Mouse (Mus musculus) adrenal gland, postnatal 14 days (tissue): ENCODE measurements around the gene Fbh1. TPM values are rescaled to one million over a fixed set of nuclear protein-coding genes. Genes with fewer than 3 reads are reported as not detected.

ENCODE experiments used
- DNase-seq: peaks from one replicate; pipeline ENCODE4 v3.0.0; 2021; ENCODE audit warnings: mixed read lengths
- long read RNA-seq, 2 experiments: library from polyadenylated mRNA; stranded (forward); transcript quantifications; one replicate each; pipeline ENCODE4 v2.0.0; 2021
- total RNA-seq: library from RNA; stranded (reverse); gene quantifications from 2 replicates; pipeline ENCODE4 v1.2.3, GENCODE M21; 2021

Gene Fbh1
- total RNA-seq: 102 and 118 TPM in 2 replicates
- long read RNA-seq, experiment 1, transcript Fbh1-201 (21 exons, 3,567 nt): major isoform, 49 of 113 reads
- long read RNA-seq, experiment 1, partial matches to known transcripts: 16 of 113 reads
- long read RNA-seq, experiment 1, other reads (novel, unspliced or antisense): 48 of 113 reads
- long read RNA-seq, experiment 2, transcript Fbh1-201 (21 exons, 3,567 nt): major isoform, 36 of 69 reads
- long read RNA-seq, experiment 2, partial matches to known transcripts: 12 of 69 reads
- long read RNA-seq, experiment 2, other reads (novel, unspliced or antisense): 21 of 69 reads

DNA sequence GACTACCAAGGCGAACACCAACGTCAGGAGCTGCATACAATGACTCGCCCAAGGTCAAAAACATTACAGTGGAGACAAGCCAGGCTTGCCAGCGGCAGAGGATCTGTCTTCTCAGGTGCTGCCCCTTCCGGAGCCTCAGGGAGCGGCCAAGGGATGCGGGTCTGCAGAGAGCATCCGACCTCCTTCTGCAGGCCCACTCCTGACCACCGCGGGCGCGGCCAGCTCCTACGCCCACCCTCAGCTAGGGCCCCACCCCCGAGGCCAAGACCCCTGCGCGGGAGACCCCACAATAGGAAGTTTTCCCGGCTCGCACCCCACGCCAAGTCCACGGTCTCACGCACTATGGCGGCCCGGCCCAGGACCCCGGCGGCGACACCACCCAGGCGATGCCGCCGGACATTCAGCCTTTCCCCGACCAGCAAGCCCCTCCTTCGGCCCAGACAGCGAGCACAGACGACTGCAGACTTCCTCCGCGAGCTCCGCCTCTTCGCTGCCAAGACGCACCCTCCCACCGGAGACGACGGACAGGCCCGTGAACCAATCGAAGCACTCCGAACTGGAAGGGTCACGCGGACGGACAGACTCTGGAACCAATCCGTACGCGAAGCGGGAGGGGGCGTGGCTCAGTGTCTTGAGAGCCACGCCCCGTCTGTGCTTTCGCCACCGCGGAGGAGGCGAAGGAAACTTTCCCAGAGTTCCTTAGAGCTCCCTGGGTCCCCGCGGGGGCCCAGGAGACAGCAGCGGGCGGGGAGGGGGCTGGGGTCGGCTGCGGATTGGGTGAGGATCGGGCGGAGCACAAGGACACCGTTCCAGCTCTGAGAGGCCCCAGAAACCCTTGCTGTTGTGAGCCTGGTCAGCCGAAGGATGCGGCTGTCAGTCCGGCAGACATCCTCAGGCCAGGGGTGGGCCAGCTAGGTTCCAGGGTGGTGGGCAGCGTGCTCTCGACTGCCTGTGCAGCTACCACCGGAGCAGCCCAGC is at the start of gene Fbh1, which contains the start of gene Ankrd16:
Gene Fbh1 (minus strand): TSS at position 492 of the 978 bp plus-strand sequence.
Gene Ankrd16 (plus strand): TSS at position 786 of the 978 bp plus-strand sequence.
- DNase-seq: peak; percentile 100

DNA sequence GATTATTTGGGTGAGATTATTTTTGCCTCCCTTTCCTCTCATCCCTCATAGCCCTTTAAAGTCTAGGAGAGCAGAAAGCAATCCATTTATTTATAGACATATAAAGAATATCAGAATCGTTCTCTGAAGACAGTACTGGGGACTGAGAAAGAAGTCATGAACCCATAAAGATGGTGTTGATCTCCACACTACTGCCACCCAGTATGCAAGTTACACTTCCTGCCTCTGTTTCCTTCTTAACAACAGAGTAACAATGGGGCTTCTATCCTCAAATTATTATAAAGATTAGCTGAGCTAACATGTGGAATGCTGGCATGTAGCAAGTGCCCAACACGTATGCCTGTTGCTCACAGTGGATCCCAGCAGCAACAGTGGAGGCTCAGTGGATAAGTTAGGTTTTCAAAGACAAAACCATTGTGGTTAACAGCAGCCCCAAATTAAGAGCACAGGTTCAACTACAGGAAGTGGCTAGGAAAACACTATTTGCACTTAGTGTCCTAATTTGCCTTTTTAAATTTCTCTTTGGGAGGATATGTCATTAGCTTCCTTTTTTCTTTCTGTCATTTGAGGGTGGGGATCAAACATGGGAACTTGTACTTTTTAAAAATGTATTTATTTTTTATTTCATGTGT is 24.0 kb upstream of the Fbh1 start:
- DNase-seq: no peak

DNA sequence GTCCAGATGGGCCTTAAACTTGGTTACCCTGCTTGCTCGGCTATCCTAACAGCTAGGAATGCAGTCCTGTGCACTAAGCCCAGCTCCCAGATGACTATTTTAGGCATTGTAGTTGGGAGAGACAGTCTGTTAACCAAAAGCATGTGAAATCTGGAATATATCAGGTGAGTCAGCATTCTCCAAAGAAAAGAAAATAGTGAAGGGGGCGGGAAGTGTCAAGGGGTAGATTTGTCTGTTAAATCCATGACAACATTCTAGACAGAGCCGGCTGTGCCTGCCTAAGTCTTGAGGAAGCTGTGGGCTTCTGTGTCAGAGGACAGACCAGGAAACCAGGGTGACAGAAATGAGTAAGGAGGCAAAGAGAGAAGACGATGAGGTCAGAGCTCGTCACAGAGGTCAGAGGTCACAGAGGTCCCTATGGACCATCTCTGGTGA is 20.6 kb upstream of the Fbh1 start:
- no peak for DNase-seq

DNA sequence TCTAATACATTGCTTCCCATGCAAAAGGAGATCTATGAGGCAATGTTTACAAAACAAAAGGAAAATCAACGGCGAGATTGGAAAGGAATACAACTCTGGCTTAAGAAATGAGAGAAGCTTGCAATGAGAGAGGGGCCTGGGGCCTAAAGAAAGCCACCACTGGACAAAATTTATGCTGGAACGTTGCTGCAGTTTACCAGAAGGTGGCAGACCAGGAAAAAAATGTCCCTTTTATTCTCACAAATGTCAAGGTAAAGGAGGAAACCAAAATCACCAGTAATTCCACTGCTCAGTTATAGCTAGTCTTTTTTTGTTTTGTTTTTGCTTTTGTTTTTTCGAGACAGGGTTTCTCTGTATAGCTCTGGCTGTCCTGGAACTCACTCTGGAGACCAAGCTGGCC is 17.3 kb upstream of the Fbh1 start:
- DNase-seq: no peak

DNA sequence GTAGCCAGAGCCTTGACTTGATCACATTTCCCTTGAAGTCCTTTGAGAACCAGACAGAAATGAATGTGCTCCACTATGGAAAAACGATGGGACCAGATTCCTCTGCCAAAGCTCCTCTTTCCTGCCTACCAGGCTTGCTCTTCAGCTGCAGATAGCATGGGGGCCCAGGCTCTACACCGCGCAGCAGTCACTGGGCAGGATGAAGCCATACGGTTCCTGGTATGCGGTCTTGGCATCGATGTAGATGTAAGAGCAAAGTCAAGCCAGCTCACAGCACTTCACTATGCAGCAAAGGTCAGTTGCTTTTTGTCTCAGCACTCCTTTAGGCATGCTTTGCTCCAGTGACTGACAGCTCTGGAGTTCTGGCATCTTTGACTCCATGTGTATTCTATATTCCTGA is 6.8 kb upstream of the Fbh1 start:
- no peak for DNase-seq

DNA sequence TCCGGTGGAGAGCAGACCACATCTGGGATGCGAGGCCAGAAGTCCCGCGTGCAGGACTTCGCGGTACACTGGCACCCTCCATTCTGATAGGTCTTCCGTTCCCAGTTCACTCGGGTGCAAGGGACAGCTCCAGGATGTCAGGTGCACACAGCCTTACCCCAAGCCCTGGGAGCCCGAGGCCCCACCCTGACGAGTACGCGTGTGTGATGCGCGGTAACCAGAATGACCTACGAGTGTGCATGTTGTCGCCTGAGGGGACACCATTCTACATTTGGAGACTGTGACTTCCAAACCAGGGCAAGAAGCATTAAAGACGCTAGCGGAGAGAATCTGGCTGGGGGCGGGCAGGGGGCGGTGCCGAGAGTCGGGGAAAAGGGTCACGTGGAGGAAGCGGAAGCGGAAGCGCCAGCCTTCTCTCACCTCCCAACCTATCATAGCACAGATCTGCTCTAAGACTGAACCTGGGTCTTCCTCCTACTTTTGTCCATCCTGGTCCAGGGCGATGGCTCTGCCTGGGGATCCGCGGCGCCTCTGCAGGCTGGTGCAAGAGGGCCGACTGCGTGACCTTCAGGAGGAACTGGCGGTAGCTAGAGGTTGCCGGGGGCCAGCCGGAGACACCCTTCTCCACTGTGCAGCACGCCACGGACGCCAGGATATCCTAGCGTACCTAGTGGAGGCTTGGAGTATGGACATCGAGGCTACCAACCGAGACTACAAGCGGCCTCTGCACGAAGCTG is 873 bp upstream of the Fbh1 start:
- DNase-seq: peak; percentile 93

DNA sequence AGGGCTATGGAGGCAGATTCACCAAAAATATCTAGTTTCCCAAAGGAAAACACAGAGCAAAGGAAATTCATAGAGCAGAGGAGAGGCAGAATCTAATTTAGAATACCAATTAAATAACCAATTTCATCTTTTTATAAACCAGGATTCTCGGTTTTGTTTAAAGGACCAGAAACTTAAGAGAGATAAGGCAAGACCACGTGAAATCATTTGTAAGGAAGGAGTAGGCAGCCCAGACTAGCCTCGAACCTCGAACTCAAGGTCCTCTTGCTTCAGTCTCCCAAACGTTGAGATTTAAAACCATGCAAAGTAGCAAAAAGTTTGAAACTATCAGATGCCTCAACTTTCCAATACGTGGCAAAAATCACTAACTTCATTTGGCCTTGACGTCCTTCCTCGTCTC is 967 bp downstream of the Fbh1 start:
- DNase-seq: no peak

DNA sequence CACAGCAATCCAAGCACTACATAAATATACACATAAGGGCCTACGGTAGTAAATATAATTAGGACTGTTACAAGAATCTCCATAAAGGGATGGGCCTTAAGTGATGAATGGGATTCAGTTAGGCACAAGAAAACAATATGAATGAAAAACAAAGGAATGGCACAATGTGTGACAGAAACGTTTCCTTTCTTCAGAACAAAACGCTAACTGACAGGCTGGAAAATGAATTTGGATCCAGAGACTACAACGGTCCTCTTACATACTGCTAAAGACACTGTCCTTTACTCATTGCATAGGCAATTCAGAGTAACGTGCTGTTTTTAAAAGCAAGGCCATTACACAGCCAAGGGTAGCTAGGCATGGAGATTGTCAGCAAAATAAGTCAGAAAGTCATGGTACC is 2.3 kb downstream of the Fbh1 start:
- no peak for DNase-seq

DNA sequence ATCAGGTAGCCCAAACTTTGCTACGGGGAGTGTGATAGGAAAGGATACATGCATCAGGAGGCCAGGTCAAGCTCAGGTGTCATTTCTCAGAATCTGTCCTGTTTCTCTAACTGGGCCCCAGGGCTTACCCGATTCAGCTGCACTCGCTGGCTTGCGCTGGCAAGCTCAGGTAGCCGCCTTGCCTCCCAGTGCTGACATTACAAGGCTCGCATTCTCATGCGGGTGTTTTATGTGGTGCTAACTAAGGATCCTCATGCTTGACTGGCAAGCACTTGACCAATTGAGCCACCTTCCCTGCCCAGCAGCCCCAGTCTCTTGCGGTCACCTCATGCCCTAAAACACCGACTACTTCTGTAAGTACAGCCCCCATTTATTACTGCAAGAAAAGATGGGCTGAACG is 3.0 kb downstream of the Fbh1 start:
- no peak for DNase-seq

DNA sequence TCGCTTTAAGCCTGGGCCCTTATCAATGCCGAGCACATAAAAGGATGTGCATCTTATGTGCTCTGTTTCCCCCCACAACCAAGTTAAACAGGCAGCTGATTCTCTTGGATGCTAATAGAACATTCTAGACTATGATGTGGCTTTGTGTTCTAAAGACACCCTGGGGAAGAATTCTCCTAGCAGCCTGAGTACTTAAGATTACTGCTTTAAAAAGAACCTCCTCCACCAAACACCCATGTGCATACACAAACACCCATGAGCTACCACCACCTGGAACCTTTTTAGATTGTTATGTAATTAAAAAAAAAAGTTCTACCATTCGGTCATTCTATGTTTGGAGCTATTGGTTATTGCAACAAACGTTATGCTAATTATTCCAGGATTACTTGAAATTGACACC is 5.0 kb downstream of the Fbh1 start:
- no peak for DNase-seq

DNA sequence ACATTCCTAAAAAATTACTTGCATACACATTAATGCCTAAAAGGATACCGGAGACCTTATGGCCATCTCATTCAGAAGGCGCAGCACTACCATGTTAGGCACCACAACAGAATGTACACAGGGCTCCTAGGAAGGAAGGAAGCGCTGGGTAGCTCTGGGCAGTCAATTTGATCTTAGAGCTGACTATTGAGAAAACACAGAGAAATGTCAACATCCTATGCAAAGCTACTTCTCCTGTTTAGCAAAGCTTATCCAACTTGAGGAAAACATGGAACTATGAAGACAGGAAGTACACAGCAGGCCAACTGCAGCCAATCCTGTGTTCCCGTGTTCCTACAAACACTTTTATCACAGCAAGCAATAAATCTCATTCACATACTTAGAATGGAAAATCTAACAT is 5.7 kb downstream of the Fbh1 start:
- no peak for DNase-seq

DNA sequence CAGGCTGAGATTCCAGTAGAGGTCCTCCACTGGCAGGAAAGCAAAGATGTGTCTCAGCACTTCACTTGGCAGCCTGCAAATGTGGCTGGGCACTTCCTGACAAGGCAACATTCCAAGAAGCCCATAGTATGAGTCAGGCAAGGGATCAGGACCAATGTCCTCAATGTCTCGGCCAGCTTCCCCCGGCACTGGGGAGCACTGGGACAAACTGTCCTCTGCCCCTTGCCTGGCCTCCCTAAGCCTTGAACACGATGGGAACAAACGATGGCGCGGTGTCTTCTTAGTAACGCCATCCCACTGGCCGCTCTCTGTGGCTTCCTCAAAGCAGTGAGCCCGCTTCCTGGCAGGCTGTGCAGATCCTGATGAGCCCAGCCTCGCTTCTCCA is 10.2 kb downstream of the Fbh1 start:
- peak; percentile 9 for DNase-seq

DNA sequence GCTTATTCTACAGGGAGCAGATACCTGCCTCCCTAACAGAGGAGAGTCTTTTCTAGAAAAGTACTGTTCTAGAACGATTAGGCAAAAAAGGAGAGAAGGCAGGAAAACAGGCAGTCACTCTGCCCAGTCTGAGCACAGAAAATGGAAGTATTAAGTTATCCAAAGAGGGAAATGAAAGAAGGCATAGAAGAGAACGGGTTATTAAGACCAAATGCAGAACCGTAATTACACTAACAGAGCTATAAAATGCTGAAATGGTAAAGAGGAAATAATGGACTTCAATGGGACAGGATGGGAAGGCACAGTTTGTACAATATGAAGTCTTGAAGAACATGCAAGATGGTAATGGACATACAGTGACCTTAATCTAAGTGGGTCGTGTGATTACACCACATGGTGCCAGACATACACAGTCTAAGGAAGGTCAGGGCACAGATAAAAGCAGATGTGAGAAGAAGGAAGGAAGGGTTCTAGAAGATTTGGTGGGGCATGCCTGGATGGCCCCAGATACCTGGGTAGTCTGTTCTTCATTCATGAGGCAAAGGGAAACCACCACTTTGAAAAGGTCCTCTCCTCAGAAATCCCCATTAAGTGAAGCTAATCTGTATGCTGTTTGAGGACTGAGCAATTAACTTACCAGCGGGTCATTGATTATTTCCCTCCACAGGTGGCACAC is 10.8 kb downstream of the Fbh1 start:
- DNase-seq: no peak

DNA sequence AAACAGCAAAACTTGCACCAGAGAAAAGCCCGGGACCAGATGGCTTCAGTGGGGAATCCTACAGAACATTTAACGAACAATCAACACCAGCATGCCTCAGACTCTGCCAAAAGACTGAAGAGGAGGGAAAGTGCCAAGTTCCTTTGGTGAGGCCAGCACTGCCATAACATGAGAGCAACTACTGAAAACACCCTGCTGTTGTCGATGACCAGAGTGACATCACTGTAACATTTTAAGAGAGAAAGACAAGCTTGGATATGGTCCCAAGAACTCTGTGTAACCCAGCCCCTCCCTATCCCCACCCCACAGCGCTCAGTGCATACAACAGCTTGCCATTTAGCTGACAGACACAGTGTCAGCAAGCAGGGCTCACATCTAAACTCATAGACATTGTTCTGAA is 11.7 kb downstream of the Fbh1 start:
- DNase-seq: no peak

DNA sequence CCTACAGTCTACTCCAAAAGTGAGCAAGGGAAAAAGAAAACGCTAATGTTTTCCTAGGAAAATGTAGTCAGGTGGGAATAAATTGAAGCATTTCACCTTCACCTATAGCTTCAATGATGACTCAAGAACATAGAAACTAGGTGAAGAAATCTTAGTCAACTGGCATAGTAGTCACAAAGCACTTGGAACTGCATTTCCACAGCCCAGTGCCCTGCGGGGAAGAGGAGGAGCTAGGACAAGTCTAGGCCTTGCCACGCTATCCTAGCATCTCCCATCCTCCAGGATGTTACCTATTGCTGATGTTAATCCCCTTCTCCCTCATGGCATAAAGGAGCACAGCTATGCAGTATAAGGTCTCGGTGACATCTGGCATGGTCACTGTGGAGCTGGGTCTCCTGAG is 14.8 kb downstream of the Fbh1 start:
- DNase-seq: no peak

DNA sequence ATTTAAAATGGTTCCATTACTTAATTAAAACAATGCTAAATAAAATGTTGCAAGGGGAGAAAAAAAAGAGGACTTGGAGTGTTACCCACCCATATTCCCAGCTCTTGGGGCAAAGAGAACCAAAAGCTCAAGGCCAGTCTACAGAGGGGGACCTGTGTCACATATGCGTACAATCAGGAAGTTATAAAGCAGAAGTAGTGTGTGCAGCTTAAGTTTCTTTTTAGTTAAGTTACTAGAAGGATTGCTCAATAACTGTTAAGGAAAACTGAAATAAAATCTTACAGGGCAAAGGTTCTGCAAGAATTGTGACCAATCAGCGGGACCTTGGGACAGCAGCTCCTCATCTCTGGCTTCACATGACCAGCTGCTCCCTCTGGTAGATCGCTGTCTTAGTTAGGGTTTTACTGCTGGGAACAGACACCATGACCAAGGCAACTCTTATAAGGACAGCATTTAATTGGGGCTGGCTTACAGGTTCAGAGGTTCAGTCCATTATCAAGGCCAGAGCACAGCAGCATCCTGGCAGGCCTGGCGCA is 37.8 kb downstream of the Fbh1 start:
- no peak for DNase-seq

DNA sequence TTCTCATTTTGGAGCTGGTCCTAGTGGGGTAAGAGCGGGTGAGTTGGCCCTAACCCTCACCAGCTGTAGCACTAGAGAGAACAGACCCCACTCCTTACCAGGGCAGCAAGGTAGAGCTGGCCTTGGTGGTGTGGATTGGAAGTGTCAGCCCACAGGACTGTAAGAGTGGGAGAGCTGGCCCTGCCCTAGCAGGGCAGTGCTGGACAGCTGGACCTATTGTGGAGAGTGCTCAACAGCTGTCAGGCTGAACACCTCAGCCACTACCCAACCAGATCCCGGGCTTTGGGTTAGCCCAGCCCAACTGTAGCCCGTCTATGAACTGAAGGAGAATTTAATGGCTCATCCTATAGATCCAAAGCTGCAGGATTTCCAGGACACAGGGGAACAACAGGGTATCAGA is 38.6 kb downstream of the Fbh1 start:
- DNase-seq: no peak

DNA sequence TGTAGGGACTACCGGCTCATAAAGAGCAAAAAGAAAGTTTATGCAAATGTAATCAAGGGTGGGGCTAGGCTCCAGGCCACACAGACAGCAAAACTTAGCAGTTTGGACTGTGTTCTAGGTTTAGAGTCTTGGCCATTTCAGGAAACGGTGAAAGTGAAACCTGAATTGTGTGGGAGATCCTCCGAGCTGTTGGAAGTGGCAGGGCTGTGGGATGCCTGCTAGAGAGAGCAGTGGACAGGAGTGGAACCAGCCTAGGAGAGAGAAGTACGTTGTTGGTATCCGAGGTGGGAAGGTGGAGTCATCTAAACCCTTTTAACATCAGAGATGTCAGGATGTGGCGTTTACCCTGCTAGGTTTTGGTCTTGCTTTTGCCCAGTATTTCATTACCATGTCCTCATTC is 41.5 kb downstream of the Fbh1 start:
- no peak for DNase-seq

DNA sequence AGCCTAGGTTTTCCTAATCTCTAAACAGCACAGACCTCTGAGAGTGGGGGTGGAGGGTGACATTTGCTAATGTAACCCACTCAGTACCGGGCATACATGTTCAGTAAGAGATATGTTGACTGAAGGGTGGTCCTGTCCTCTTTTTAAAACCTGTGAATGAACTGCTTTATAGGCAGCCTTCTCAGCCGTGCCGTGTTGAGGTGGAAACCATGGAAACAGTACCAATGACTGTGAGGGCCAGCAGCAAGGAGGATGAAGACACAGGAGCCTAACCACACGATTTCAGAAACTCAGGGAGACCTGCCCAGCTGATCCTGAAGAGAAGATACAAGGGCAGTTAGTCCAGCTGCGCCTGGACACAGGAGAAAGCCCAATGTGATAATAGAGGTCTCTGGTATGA is 44.4 kb downstream of the Fbh1 start:
- DNase-seq: no peak

DNA sequence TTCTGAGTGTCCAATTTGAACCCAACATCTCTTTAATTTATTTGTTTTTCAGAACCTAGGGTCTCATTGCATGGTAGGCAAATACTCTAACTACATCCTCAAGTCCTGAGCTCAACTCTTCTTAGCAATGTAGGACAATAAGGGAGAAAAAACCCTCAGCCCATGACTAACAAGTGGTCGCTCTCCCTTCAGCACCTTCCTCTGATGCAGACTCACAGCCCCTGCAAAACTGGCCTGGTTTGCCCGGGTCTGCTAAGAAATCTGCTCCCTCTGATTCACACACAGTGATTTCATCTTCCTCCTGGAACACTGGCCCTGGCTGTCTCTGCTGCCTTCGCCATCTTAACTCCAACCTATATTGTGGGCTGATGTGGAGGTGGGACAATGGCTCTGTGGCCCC is 48.3 kb downstream of the Fbh1 start:
- DNase-seq: no peak

DNA sequence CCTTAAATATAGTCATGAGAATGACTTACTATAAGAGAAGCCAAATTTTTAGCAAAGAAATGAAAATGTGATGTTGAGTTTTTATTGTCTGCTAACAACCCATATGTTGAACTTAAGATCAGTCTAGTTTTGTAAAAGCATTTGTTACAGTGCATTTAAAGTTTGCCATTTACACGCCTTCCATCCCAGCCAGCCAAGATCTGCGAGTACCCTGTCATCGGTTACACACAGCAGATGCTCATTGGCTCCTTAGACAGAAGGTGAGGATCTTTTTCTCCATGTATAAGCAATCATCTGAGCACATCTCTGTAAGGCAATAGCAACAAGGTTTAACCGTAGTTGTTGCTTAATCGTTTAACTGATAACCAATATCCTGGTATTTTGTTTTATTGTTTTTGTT is 49.8 kb downstream of the Fbh1 start:
- DNase-seq: no peak
